Mouse (Mus musculus) ES-Bruce4 (cell line): ENCODE measurements around the gene Thoc6.

Experiments
- CTCF ChIP-seq: IDR thresholded peaks from one replicate; pipeline ENCODE4 v1.8.1; 2011; ENCODE audit warnings: low read depth, low read length
- EP300 ChIP-seq: IDR thresholded peaks from 2 replicates; pipeline ENCODE4 v1.6.1; 2011; ENCODE audit warnings: low read depth, low read length; ENCODE audit not compliant: insufficient read depth

GRCm38 (mm10) chr17:23654001-23654400 is 19.7 kb downstream of the Thoc6 start:
- TF ChIP-seq CTCF (no peak), EP300 (no peak)
